Mouse (Mus musculus) embryonic facial prominence, embryonic 12.5 days (tissue): ENCODE data around the gene Ccdc84. TPM values are rescaled to one million over a fixed set of nuclear protein-coding genes. Genes with fewer than 3 reads are reported as not detected.

Experiments
- microRNA-seq: library from miRNA; unstranded; fragments of <30 nt; microRNA quantifications from one replicate; pipeline ENCODE4, GENCODE M21; 2017
- polyA plus RNA-seq: library from polyadenylated mRNA; unstranded; fragments of >200 nt; fragmentation: Nextera tagmentation; extraction: Ambion mirVana; gene quantifications from 2 replicates; pipeline ENCODE4 v1.2.1, GENCODE M21; 2016

The Ccdc84 gene
- polyA plus RNA-seq, 1 experiment from 2014 or later: 30.9 TPM

Small RNA genes lying within 50 kb of the gene (microRNA-seq; reads per million reads assigned to microRNA genes)
- gene Mir7085: not detected

Other genes with a start within 250 kb of the Ccdc84 start
- gene Cbl, start 184.5 kb downstream of the Ccdc84 start, polyA plus RNA-seq: 19.6 and 20.3 TPM in 2 replicates
- gene Ccdc153, start 177.9 kb downstream of the Ccdc84 start, polyA plus RNA-seq: not detected in 2 replicates
- 0.12 TPM in 1 of 2 replicates, not detected in the other for gene Pdzd3, start 167.1 kb downstream of the Ccdc84 start, polyA plus RNA-seq
- gene Nlrx1, start 150.0 kb downstream of the Ccdc84 start, polyA plus RNA-seq: 6.2 and 7.1 TPM in 2 replicates
- 5.9 and 6.4 TPM in 2 replicates for gene Abcg4, start 130.0 kb downstream of the Ccdc84 start, polyA plus RNA-seq
- 26.5 and 28.5 TPM in 2 replicates for gene Hinfp, start 112.9 kb downstream of the Ccdc84 start, polyA plus RNA-seq
- gene C2cd2l, start 98.3 kb downstream of the Ccdc84 start, polyA plus RNA-seq: 8.5 and 9.4 TPM in 2 replicates
- gene Dpagt1, start 92.5 kb downstream of the Ccdc84 start, polyA plus RNA-seq: 37.2 and 39.1 TPM in 2 replicates
- 399 and 416 TPM in 2 replicates for gene H2afx, start 83.9 kb downstream of the Ccdc84 start, polyA plus RNA-seq
- gene Hmbs, start 74.3 kb downstream of the Ccdc84 start, polyA plus RNA-seq: 126 TPM in 2 replicates
- gene Vps11, start 56.9 kb downstream of the Ccdc84 start, polyA plus RNA-seq: 28.3 and 32.4 TPM in 2 replicates
- 34.6 and 35.6 TPM in 2 replicates for gene Hyou1, start 39.1 kb downstream of the Ccdc84 start, polyA plus RNA-seq
- gene Slc37a4, start 21.7 kb downstream of the Ccdc84 start, polyA plus RNA-seq: 11.2 and 11.8 TPM in 2 replicates
- gene Rps25, start 11.4 kb downstream of the Ccdc84 start, polyA plus RNA-seq: 1,820 and 1,932 TPM in 2 replicates
- gene Trappc4, start 11.0 kb downstream of the Ccdc84 start, polyA plus RNA-seq: 173 and 176 TPM in 2 replicates
- not detected in 2 replicates for gene Foxr1, start 22.6 kb upstream of the Ccdc84 start, polyA plus RNA-seq
- 1.7 and 2.2 TPM in 2 replicates for gene Upk2, start 36.4 kb upstream of the Ccdc84 start, polyA plus RNA-seq
- gene Bcl9l, start 64.3 kb upstream of the Ccdc84 start, polyA plus RNA-seq: 17.7 and 18.5 TPM in 2 replicates
- gene Cxcr5, start 143.3 kb upstream of the Ccdc84 start, polyA plus RNA-seq: 0.08 TPM in 1 of 2 replicates, not detected in the other
- gene Ddx6, start 186.3 kb upstream of the Ccdc84 start, polyA plus RNA-seq: 28.3 and 28.8 TPM in 2 replicates